Mouse (Mus musculus) retina, postnatal 7 days (tissue): ENCODE measurements around the gene Cask.

Experiments
- DNase-seq: peaks from one replicate; pipeline ENCODE4 v3.0.0-alpha.2; 2012; ENCODE audit warnings: low read depth, low spot score

The Cask gene

GRCm38 (mm10) chrX:13518019-13518418 lies 333.1 kb downstream of the Cask start:
- no peak for DNase-seq

- DNase-seq, result no peak
Measured at GRCm38 (mm10) chrX:13516451-13516850, 334.7 kb downstream of the Cask start.

GRCm38 (mm10) chrX:13513864-13514263 lies 337.3 kb downstream of the Cask start:
- no peak for DNase-seq

- DNase-seq, result no peak
Measured at GRCm38 (mm10) chrX:13513127-13513526, 338.0 kb downstream of the Cask start.

GRCm38 (mm10) chrX:13506376-13506775 lies 344.8 kb downstream of the Cask start:
- no peak for DNase-seq

GRCm38 (mm10) chrX:13504389-13504788 lies 346.8 kb downstream of the Cask start:
- no peak for DNase-seq

GRCm38 (mm10) chrX:13502862-13503375 lies 348.2 kb downstream of the Cask start:
- DNase-seq, result no peak

- DNase-seq, result no peak
Measured at GRCm38 (mm10) chrX:13500284-13500683, 350.9 kb downstream of the Cask start.

GRCm38 (mm10) chrX:13494892-13495703 lies 356.1 kb downstream of the Cask start:
- no peak for DNase-seq

- DNase-seq, result no peak
Measured at GRCm38 (mm10) chrX:13492922-13493321, 358.2 kb downstream of the Cask start.

GRCm38 (mm10) chrX:13490941-13491340 lies 360.2 kb downstream of the Cask start:
- DNase-seq, result no peak

GRCm38 (mm10) chrX:13489761-13490160 lies 361.4 kb downstream of the Cask start:
- DNase-seq, result no peak

- no peak for DNase-seq
Measured at GRCm38 (mm10) chrX:13489001-13489400, 362.2 kb downstream of the Cask start.

- DNase-seq, result no peak
Measured at GRCm38 (mm10) chrX:13484447-13484846, 366.7 kb downstream of the Cask start.

GRCm38 (mm10) chrX:13482576-13482975 lies 368.6 kb downstream of the Cask start:
- DNase-seq, result no peak

GRCm38 (mm10) chrX:13479570-13479969 lies 371.6 kb downstream of the Cask start:
- DNase-seq, result no peak

GRCm38 (mm10) chrX:13478298-13478697 lies 372.9 kb downstream of the Cask start:
- no peak for DNase-seq

- DNase-seq, result no peak
Measured at GRCm38 (mm10) chrX:13477596-13477995, 373.6 kb downstream of the Cask start.

GRCm38 (mm10) chrX:13475382-13475781 lies 375.8 kb downstream of the Cask start:
- no peak for DNase-seq

- no peak for DNase-seq
Measured at GRCm38 (mm10) chrX:13472751-13473225, 378.4 kb downstream of the Cask start.

- no peak for DNase-seq
Measured at GRCm38 (mm10) chrX:13471925-13472324, 379.2 kb downstream of the Cask start.

- DNase-seq, result no peak
Measured at GRCm38 (mm10) chrX:13469160-13470116, 381.7 kb downstream of the Cask start.
